Mouse (Mus musculus): ENCODE results near the gene Gnat2.
A peak's percentile ranks its signal among the peaks of the same experiment; 100 is the strongest.

The Gnat2 gene

DNA sequence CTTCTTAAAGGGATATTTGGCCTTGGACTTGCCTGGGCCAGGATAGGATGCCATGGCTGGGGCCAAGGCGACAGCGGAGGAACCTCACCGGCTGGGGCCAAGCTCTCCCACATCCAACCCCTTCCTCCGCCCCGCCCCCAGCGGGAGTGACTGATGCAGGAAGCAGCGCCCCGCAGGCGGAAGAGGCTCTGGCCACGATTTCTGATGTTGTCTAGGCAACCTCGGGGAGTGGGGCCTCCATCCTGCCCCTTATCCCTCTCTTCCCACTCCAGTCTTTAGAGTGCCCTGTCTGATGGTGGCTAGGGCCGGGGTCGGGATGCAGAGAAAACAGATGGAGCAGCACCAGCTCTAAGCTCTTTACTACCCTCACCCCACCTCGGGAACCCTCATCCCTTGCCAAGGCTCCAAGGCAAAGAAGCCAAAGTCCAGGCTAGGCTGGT, 7.3 kb upstream of the Gnat2 start:
- DNase-seq (ENCODE audit: low spot score in 2 of 2), result peak; percentile 85 to 92

DNA sequence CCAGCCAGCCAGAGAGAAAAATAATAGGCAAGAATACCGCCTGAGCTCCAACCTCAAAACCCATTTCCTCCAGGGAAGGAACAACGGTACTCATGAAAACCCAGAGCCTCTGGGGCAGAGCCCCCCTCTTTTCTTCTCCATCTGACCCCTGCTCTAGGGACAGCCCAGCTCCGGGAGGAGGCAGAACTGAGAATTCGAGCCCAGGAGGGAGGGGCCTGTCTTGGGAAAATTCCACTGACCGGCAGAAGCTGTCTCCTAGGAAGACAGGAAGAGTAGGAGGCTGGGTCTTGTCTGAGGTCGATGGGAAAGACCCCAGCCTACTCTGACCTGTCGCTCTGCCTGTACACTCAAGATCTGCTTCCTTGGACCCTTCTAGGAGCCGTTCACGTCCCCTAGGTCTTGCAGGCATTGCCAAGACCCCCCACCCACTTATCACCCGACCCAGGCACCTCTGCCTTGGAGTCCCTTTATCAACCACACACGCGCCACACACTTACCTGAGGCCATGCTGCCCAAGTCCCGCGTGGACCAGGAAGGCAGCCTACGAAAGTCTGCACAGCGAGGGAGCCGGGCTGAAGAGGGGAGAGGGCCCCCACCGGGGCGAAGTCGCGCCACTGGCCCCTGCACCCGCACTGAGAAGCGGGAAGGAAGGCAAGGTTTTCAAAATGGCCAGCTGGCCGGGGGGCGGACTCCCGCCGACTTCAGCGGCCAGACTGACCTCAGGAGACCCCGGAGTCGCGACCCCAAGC, 6.7 kb upstream of the Gnat2 start:
- DNase-seq (ENCODE audit: low spot score in 2 of 2), result peak in 1 of 2 experiments; percentile 41

DNA sequence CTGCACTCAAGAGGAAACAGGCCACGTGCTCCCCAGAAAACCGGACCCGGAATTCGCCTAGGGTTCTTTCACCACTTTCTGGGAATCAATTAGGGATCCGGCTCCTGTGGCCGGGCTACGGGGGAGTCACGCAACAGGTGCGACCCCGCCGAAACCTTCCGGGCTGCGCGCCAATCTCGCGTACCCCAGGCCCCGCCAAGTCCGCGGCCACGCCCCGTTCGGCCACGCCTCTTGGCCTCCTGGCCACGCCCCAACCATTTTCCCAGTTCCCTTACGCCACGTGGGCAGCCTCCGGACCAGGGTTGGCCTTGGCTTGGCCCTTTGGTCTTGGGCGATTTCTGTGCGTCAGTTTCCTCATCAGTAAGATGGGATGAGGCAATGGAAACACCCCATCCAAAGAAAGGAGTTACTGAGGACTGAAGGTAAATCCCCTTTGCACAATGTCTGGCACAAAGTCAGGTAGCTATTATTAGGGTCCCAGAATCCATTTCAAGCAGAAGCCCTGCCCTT, 6.1 kb upstream of the Gnat2 start, which contains the start of gene Ampd2:
Gene Ampd2 (minus strand): TSS at position 182 of the 510 bp plus-strand sequence.
- peak; percentile 83 to 90 for DNase-seq (ENCODE audit: low spot score in 2 of 2)

DNA sequence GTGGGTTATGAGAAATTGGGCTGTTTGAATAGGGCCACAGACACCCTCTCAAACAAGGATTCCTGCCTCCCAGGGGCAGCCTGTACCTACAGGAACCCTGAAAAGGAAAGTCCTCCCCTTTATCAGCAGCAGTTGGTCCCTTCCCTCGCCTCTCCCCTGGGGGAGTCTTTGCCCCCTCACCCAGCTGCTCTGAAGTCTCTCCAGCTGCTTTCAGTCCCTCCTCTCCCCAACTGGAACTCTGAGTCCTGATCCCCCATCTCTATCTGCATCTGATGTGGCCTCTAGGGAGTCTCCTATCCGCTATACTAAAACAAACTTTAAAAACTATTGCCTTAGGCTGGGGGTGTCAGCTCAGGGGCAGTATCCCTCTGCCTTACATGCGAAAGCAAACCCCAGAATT, 5.3 kb upstream of the Gnat2 start:
- no peak for DNase-seq (ENCODE audit: low spot score in 2 of 2)

DNA sequence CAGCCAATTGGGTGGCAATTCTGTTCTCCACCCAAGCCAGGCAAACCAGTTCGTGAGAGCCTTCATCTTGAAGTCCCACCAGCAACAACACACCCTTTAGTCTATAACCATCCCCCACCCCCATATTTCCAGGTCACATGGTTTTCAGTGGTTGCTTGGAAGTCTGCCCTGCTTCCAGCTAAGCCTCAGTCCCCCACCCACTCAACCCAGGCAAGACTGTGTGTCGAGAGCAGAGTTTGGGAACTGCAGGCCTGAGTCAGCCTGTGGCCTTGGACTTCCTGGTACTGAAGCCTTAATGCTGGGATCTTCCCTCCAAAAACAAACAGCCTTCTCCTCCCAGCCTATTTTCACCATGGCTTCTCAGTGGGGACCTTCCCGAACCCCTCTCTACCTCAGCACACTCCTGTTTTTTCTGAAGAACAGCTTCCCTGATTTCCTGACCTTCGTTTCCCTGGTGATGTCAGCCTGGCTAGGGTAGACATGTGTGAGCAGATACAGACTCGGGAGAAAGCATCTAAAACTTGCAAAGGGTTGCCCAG, 3.7 kb upstream of the Gnat2 start:
- DNase-seq (ENCODE audit: low spot score in 2 of 2), result no peak

DNA sequence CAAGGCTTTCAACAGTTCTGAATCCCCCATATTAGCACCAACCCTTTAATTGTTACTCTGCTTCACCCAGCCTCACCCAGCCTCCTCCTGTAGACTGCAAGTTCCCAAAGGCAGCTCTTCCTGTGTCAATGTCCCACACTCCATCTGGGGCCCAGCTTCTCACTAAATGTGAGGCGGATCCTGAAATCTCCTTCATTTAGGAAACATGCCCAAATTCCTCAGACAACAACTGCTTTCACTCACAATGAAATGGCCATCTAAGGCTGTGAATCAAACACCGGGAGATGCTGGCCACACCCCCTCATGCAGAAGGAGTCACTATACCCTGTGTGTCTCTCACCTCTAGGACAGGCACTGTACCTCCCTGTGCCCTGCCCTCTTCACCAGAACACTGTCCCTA, 2.7 kb upstream of the Gnat2 start:
- DNase-seq (ENCODE audit: low spot score in 2 of 2), result no peak

DNA sequence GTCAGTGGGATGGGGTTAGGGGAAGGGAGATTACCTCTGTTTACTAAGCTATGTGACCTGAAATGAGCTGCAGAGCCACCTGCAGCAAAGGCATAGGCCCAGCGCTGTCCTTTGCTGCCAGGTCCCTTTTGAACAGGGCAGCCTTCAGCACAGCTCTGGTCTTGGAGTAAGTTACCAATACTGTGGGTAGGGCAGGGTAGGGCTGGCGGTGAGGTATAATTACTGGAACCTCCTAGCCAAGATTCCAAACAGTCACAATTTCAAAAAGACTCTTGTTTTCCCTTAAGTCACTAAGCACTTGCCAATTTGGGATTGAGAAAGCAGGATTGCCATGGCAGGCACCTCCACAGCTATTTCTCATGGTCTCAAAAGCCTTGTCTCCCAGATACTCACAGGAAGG, 2.0 kb upstream of the Gnat2 start:
- no peak for DNase-seq (ENCODE audit: low spot score in 2 of 2)

DNA sequence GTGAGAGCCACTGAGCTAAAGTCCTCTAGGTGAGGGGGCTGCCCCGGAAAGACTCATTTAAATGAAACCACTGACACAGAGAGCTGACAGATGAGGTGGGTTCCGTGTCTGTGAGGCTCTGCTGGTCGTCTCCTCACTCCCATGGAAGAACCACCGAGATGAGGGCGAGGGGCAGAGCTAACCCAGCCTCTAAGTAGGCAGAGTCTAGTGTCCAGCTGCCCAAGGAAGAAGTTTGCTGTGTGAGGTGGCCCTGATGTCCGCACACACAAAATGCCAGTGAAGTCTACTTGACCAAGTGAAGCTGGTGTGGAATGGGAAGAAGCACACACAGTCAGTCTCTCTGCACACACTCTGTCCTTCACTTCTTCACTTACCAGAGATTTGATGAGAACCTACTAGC, 559 bp upstream of the Gnat2 start:
- peak in 1 of 2 experiments; percentile 55 for DNase-seq (ENCODE audit: low spot score in 2 of 2)

DNA sequence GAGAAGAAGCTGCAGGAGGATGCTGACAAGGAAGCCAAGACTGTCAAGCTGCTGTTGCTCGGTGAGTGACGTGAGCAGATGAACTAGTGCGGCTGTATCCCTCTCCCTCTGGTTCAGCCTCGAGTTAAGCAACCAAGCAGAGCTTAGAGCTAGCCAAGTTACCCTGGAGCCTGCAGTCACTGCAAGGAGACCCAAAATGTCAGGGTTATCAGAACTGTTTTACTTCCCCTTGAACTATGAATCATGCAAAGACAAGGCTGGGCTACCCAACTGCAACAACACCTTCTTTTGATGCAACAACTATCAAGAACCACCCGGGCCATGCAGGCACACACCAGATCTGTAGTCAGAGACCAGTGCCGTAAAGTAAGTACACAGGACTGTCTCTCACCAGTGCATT, 717 bp downstream of the Gnat2 start:
- peak in 1 of 2 experiments; percentile 57 for DNase-seq (ENCODE audit: low spot score in 2 of 2)

DNA sequence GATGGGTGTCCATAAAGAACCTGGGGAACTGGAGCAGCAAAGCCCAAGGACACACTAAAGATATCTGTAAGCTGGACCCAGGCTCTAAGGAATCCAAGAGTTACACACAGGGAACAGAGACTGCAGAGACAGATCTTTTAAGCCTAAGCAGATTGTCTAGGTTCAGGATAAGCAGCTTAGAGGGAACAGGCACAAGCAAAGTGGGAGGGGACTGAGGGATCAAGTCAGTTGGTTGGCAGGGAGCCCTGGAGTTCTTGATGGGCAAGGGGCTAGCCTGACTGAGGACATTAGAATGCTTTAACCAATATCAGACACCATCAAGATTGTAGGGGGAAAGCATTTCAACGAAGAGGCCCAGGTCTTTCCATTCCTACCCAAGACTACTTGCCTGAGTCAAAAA, 1.6 kb downstream of the Gnat2 start:
- DNase-seq (ENCODE audit: low spot score in 2 of 2), result no peak

DNA sequence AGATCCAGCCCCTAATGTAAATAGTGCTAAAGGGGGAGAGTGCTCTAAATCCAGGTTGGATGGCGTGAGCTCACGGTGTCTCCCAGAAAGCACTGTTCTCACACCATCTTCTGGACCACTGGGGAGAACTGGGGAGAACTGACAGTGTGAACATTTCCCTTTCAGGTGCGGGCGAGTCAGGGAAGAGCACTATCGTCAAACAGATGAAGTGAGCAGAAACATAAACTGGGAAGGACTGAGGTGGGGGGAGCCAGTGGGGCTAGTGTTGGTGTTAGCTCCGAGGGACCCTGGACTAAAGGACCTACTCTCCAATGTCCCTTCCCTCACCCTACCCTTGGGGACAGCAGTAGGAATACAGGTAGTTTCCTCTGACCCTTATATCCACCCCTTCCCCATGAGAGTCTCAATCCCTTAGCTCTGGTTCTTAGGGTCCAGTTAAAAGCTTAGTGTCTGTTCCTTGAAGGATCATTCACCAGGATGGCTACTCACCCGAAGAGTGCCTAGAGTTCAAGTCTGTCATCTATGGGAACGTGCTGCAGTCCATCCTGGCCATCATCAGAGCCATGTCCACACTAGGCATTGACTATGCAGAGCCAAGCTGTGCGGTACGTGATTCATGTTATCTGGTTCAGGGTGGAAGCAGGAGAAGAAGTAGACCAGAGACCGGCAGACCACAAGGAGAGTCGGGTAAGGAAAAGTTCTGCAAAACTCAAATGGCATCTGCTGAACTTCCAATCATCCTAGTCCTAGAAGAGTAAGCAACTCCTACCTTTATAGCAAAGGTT, 2.6 kb downstream of the Gnat2 start:
- peak in 1 of 2 experiments; percentile 59 for DNase-seq (ENCODE audit: low spot score in 2 of 2)

DNA sequence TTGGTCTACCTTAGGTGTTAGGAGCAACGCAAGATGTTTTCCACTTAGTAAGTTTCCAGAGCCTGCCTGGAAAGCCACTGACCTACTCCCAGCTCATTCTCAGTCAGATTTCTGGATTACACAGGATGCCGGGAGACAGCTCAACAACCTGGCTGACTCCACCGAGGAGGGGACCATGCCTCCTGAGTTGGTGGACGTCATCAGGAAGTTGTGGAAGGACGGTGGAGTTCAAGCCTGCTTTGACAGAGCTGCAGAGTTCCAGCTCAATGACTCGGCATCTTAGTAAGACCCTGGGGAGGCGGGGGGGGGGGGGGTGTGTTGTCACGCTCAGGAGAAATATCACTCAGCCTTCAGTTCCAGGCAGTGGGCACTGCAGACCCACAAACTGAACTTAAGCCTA, 3.6 kb downstream of the Gnat2 start:
- peak in 1 of 2 experiments; percentile 65 for DNase-seq (ENCODE audit: low spot score in 2 of 2)

DNA sequence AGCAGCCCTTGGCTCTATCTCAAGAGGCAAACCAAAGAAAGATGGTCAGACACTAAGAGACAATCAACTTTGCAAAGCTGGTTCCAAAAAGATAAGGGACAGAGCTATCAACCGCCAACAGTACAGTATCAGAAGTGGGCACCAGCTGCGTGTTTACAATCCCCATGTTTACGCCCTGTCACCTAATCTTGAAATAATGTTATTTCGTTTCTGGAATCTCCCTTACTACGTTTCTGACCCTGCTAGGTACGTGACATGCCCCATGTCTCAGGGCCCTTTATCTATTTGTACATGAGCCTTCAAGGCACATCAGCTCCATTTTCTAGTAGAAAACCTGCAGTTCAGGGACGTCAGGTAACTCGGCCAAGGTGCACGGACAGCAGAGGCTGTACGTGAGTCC, 4.1 kb downstream of the Gnat2 start:
- DNase-seq (ENCODE audit: low spot score in 2 of 2), result peak; percentile 38 to 70

DNA sequence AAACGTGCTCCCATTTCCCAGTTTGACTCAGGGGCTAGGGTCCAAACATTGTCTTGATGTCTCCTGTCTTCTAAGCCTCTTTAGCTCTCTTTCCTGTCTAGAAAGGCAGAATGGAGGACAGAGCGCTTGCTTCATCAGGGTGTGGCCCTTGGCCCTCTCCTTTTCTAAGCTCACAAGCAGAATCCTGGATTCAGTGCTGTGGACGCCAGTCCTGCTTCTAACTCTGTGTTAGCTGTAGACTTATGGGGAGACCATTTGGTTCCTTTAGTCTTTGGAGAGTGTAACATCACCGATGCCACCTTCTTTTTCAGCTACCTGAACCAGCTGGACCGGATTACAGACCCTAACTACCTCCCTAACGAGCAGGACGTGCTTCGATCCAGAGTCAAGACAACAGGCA, 5.1 kb downstream of the Gnat2 start:
- peak; percentile 18 to 59 for DNase-seq (ENCODE audit: low spot score in 2 of 2)

DNA sequence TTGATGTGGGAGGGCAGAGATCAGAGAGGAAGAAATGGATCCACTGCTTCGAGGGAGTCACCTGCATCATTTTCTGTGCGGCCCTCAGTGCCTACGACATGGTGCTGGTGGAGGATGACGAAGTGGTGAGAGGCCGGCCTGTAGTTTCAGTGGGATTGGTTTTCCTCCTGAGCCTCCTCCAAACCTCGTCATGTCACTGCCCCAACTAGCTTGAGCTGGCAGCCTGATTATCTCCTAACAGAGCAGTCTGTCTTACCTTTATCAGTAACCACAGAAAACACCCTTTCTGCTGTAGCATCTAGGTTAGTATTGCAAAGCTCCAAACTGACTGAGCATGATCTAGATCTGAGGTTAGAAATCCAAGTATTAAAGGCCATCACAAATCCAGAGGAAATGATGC, 5.7 kb downstream of the Gnat2 start:
- peak; percentile 31 to 63 for DNase-seq (ENCODE audit: low spot score in 2 of 2)

DNA sequence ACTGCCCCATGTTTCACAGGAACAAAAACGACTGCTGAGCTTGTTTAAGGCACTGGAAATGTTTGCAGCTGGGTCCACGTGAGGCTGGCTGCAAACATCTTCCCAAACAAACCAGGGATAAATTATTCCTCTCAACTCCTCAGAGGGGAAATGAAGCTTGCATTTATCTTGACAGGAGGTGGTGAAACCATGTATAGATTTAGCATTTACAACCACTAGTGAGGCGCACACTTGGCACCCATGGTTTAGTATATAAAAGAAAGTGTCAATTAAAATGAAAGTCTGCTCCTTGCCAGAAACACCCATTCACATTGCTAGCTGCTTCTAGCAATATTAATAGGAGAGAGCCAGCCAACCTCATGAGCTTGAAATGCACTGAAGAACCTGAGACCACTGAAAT, 9.0 kb downstream of the Gnat2 start:
- no peak for DNase-seq (ENCODE audit: low spot score in 2 of 2)

DNA sequence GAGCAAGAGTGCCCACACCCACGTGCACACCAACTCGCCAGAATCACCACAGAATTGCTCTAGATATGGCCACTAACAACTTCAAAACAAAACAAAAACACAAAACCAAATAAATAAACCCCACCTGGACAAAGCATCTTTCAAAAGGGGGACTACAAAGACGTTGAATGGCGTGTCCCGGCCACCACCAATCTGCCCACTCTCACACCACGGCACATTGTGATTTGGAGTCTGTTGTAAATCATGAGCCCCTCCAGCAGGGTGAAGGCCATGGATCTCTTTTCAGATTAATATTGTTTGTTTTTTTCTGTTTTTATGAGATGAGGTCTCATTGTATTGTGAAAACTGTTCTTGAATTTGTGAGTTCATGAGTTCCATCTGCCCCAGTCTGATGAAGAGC, 9.5 kb downstream of the Gnat2 start:
- DNase-seq (ENCODE audit: low spot score in 2 of 2), result no peak

DNA sequence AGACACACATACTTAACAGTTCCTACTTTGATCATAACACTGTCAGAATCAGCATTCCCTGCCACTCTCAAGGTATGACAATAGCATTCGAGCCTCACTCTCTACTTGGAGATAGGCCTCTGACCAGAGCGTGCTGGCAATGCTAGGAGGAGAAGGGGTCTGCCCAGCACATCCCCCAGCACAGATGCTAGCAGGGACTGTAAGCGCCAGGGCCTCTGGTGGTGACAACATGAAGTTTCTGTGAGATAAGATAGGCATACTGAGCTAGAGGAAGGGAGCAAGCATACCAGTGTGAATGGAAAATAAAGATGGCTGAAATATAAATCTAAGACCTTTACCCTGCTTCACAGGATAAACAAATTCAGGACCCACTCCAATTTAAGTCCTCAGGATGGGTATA, 12.7 kb downstream of the Gnat2 start:
- DNase-seq (ENCODE audit: low spot score in 2 of 2), result no peak

DNA sequence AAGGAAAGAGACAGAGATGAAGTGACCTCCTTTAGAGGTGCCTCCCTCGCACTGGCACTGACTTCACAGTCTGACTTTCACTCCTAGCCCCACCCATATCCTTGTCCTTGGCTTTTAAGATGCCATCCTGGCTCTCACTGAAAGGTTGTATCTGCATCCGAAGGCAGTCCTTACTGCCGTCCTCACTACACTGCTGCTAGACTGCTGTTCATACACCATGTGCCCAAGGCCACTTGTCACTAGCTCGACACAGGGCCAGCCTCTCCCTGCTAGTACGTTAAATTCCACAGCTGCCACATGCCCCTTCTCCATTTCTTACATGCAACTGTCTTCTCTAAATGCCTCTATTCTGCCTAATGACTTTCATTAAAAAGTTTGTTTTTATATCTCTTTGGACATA, 18.7 kb downstream of the Gnat2 start:
- DNase-seq (ENCODE audit: low spot score in 2 of 2), result no peak

DNA sequence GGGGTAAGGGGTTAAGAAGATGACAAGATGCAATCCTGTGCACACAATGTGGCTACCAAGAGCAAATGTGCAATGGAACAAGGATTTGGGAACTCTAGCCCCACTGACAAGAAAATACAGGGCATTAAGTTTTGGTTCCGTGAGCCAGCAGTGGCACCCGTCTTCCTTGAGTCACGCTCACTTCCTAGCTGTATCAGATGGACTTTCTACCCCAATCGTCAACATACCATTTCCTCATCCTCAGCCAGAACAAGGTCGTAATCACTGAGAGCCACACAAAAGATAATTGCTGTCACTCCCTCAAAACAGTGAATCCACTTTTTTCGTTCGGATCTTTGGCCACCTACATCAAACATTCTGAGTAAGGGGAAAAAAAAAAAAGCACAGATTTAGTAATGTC, 19.7 kb downstream of the Gnat2 start:
- no peak for DNase-seq (ENCODE audit: low spot score in 2 of 2)

DNA sequence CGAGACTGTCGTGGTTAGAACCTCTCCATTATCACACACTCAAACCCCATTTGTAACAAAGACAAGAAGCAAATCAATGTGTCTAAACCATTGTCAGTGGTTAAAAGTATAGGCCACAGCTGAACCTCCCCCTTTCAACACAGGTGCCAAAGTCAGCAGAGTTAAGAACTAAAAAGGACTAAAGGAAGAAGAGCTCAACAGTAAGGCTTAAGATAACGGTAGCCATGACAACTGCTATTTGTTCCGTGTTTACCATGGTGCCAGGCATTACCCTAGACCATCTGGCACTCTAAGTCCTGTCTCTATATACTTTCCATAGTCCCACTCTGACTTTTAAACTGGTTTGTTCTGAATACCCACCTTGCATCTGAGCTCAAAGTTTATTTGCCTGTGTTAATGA, 20.1 kb downstream of the Gnat2 start:
- no peak for DNase-seq (ENCODE audit: low spot score in 2 of 2)

DNA sequence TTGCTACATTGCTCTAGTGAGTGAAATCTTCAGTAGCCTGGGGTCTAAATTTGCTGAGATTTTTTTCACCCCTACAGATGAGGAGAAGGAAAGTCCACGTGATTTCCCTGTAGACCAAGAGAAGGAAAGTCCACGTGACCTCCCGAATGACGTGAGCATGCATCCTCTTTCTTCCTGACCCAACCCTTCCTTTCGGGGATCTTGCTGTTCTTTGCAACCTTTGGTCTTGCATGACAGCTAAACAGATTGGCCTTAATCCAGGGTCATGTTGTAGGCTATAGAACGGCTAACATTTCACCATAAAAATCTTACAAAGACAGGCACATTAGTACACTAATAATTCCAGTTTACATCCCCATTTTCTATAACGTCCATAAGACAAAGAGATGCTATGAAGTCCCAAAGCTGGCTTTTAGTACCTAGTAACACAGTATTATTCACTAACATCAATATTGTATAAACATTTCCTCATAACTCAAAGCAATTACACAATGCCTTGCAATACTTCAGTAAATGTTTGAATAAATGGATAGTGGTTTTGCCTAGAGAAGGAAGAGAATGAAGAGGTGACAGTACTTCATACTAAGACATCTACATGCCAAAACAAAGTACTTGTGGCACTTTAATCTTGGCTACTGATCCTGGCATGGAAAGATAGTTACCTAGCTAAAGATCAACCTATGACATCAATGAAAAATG, 21.2 kb downstream of the Gnat2 start:
- DNase-seq (ENCODE audit: low spot score in 2 of 2), result no peak

Measured in spleen, postnatal 4 days (tissue).